Mouse (Mus musculus) lung, adult 2 months (tissue): ENCODE measurements around the gene Vamp9.

ENCODE experiments used
- CTCF ChIP-seq: fragments of 200-500 bp; IDR thresholded peaks from 2 replicates; pipeline ENCODE4 v1.5.1; 2011; ENCODE audit warnings: mild to moderate bottlenecking, low read length, control low read depth; ENCODE audit not compliant: insufficient read depth
- POLR2A ChIP-seq: fragments of 200-500 bp; IDR thresholded peaks from 2 replicates; pipeline ENCODE4 v1.6.1; 2011; ENCODE audit warnings: low read depth, mild to moderate bottlenecking, control low read depth, low read length, borderline replicate concordance; ENCODE audit errors: extremely low read depth

DNA sequence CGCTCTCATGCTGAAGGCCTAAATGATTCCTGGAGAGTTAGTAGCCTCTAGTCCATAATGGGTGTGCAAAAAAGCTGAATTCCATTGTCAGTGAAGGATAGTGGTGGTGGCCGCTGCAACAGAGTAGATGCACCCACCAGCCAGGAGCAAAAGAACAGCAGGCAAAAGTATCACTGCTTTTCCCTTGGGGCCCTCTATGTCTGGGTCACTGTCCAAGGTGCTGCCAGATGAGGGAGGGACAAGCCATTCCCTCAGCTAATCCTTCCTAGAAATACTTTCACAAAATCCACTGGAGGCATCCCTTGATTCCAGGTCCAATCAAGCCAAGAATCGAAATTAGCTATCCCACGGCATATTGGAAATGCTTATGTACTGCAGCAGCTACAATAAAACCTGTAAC, 22.0 kb upstream of the Vamp9 start:
- no peak for TF ChIP-seq POLR2A
- no peak for TF ChIP-seq CTCF
